Mouse (Mus musculus): ENCODE results near the gene Lamtor2. TPM values are rescaled to one million over a fixed set of nuclear protein-coding genes. Genes with fewer than 3 reads are reported as not detected.

Lamtor2 gene
- total and polyA plus RNA-seq, 3 experiments = 125 to 188 TPM; not detected in 1

DNA sequence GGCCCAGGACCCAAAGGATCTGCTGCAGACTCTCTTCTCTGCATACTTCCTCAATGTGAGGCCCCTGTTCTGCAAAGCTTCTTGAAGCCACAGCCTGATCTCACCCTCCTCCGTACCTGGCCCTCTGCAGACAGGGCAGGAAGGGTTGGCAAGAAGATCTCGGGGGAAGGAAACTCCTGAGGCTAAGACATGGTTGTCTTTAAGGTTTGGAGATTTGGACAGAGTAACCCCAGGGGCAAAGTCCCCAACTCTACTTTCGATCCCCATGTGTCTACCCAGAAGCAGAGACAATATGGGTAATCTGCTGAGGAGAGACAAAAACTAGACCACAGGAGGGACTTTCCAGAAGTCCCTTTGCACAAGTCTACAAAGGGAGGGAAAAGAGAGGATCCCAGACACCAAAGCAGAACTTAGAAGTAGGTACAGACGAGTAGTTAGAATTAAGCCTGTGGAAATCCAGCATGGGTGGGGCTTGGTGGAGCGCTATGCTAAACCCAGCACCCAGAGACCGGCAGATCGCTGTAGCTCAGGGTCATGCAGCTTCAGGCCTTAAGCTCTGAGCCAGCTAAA, 39.2 kb downstream of the Lamtor2 start (continued):
- TF ChIP-seq POLR2A (IDR thresholded peaks at IDR 0.05; ENCODE audit: control insufficient read depth in 1 of 2, insufficient read depth in 1 of 2, low read depth in 1 of 2, low read length in 2 of 2, poor library complexity in 1 of 2) = peak in 1 of 2 experiments; percentile 58; a peak in 2 of 4 replicates
- no peak for TF ChIP-seq ZC3H11A (IDR thresholded peaks at IDR 0.05; ENCODE audit: low read depth, low read length)
- TF ChIP-seq EP300 (IDR thresholded peaks at IDR 0.05; ENCODE audit: low read depth in 1 of 2, low read length in 2 of 2) = peak in 1 of 2 experiments; percentile 28; a peak in 1 of 4 replicates
- no peak for TF ChIP-seq POLR2AphosphoS5 (IDR thresholded peaks at IDR 0.05; ENCODE audit: borderline replicate concordance, low read depth, low read length)
- TF ChIP-seq MAFK (IDR thresholded peaks at IDR 0.05; ENCODE audit: borderline replicate concordance, low read depth, low read length) = no peak
- TF ChIP-seq SMC3 (IDR thresholded peaks at IDR 0.05; ENCODE audit: low read depth, low read length) = no peak
- no peak for TF ChIP-seq MYB (IDR thresholded peaks at IDR 0.05; ENCODE audit: low read depth, low read length)
- TF ChIP-seq RAD21 (IDR thresholded peaks at IDR 0.05; ENCODE audit: low read depth, low read length) = no peak
- 0 out of 2 replicates have a peak, but pooled peaks have one; percentile 9 for TF ChIP-seq ETS1 (IDR thresholded peaks at IDR 0.05; ENCODE audit: low read depth, low read length)
- TF ChIP-seq ZNF384 (IDR thresholded peaks at IDR 0.05; ENCODE audit: low read depth, low read length) = no peak
- TF ChIP-seq POLR2AphosphoS2 (IDR thresholded peaks at IDR 0.05; ENCODE audit: low read length) = no peak
- peak; percentile 47 for TF ChIP-seq NELFE (IDR thresholded peaks at IDR 0.05; ENCODE audit: low read depth, low read length)
- no peak for TF ChIP-seq MEF2A (IDR thresholded peaks at IDR 0.05; ENCODE audit: extremely low read depth, insufficient replicate concordance, low read depth, low read length, poor library complexity, severe bottlenecking)
- no peak for TF ChIP-seq CTCF (IDR thresholded peaks at IDR 0.05 in 2 of 3, conservative IDR thresholded peaks at IDR 0.05 in 1 of 3; ENCODE audit: control insufficient read depth in 1 of 3, insufficient read depth in 1 of 3, low read depth in 2 of 3, low read length in 3 of 3, poor library complexity in 1 of 3, severe bottlenecking in 1 of 3)
- TF ChIP-seq ZKSCAN1 (IDR thresholded peaks at IDR 0.05; ENCODE audit: low read depth, low read length) = no peak
- TF ChIP-seq UBTF (IDR thresholded peaks at IDR 0.05; ENCODE audit: borderline replicate concordance, insufficient read depth, low read depth, low read length) = 0 out of 2 replicates have a peak, but pooled peaks have one; percentile 85
- TF ChIP-seq RCOR1 (IDR thresholded peaks at IDR 0.05; ENCODE audit: low read depth, low read length) = no peak
- peak; percentile 60; the same call in 1 of the 2 replicates for TF ChIP-seq CHD1 (IDR thresholded peaks at IDR 0.05; ENCODE audit: low read depth, low read length)
- peak; percentile 43; the same call in 1 of the 2 replicates for TF ChIP-seq MYC (IDR thresholded peaks at IDR 0.05; ENCODE audit: low read depth, low read length)
- TF ChIP-seq GATA1 (IDR thresholded peaks at IDR 0.05; ENCODE audit: low read depth, low read length) = no peak
- TF ChIP-seq E2F4 (IDR thresholded peaks at IDR 0.05; ENCODE audit: borderline replicate concordance, low read depth, low read length) = no peak; the same call in 1 of the 2 replicates
- TF ChIP-seq TAL1 (IDR thresholded peaks at IDR 0.05; ENCODE audit: low read length) = no peak
- TF ChIP-seq KAT2A (conservative IDR thresholded peaks at IDR 0.05; ENCODE audit: low read depth, low read length) = no peak
- no peak for TF ChIP-seq USF1 (IDR thresholded peaks at IDR 0.05; ENCODE audit: low read depth, low read length)
- TF ChIP-seq USF2 (IDR thresholded peaks at IDR 0.05; ENCODE audit: borderline replicate concordance in 1 of 2, insufficient read depth in 1 of 2, low read depth in 1 of 2, low read length in 2 of 2) = no peak

Measured in MEL (cell line).